Mouse (Mus musculus) layer of hippocampus, adult 2 months (tissue): ENCODE measurements around the gene Gcnt4. TPM values are rescaled to one million over a fixed set of nuclear protein-coding genes. Genes with fewer than 3 reads are reported as not detected.
"Not testable (repeated sequence)": the region's sequence is repeated elsewhere in the genome, so short reads cannot be mapped to it uniquely, and the experiment has no call there.

Experiments used
- DNase-seq, 2 experiments: peaks; one replicate each; pipeline ENCODE4 v3.0.0; 2022; ENCODE audit warnings: low spot score in 2 of 2
- H3K27ac ChIP-seq: fragments of 200-600 bp; 2 replicates; pipeline ENCODE4 v1.8.1; 2022
- H3K4me3 ChIP-seq: fragments of 200-600 bp; 2 replicates; pipeline ENCODE4 v1.8.1; 2022; ENCODE audit warnings: mild to moderate bottlenecking
- CTCF ChIP-seq: fragments of 200-600 bp; conservative IDR thresholded peaks from 2 replicates; pipeline ENCODE4 v1.8.1; 2022; ENCODE audit warnings: antibody characterized with exemption, mild to moderate bottlenecking, moderate library complexity
- long read RNA-seq, 2 experiments: library from polyadenylated mRNA; stranded (forward); transcript quantifications; one replicate each; pipeline ENCODE4 v2.0.0; 2021; ENCODE audit warnings: borderline mapping rate in 2 of 2
- total RNA-seq, 2 experiments: library from RNA; stranded (reverse); gene quantifications; 2 replicates each; pipeline ENCODE4 v1.2.3; 2021

Gene Gcnt4
- total RNA-seq: 1 to 10 TPM; 1.8 to 2.1 TPM
- long read RNA-seq, experiment 1, partial matches to known transcripts: 0 of 1 reads
- long read RNA-seq, experiment 1, other reads (novel, unspliced or antisense): 1 of 1 reads
- long read RNA-seq, experiment 2, partial matches to known transcripts: 0 of 1 reads
- long read RNA-seq, experiment 2, other reads (novel, unspliced or antisense): 1 of 1 reads

GRCm38 (mm10) chr13:96923999-96924961, at the start of gene Gcnt4:
Gcnt4 (plus strand) TSS chr13:96924689.
- peak within 1 kb of the TSS; percentile 82 for H3K4me3 ChIP-seq
- TF ChIP-seq CTCF: no peak
- no peak for DNase-seq
- peak within 1 kb of the TSS; percentile 72 for H3K27ac ChIP-seq

DNA sequence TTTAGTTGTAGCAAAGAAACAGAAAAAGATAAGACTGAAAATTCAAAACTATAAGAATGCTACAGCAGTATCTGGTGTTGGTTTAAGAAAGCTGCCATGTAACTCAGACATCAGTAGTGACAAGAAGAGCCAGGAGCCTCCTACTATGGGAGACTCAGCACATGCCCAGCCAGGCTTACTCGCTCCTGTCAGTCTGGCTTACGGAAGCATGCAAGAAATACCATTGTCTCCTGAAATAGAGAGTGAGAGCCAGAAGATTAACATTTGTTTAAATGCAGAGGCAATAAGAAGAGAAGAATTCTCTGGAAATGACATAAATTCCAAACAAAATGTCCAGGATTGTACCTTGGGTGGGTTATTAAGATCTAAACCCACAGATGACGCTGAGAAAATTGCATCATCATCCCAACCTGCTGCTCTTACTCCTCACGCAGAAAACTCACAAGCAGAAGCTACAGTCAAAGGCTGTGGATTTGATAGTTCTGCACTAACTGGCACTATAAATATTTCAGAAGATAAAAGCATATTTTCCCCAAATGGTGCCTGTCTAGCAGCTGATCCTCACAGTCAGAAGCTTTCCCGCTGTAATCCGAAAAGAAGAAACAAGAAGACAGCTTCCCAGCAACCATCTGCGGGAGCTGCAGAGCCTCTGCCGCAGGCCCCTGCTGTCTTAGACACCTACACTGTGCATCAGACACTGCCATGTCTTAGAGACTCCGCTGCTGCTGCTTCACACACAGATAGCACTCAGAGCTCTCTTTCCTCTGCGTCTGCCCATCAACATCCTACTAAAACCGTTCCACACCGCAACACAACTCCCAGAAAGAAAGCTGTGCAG, 46.0 kb upstream of the Gcnt4 start:
- no peak overlapping the region for H3K4me3 ChIP-seq
- no peak for TF ChIP-seq CTCF
- DNase-seq: peak; percentile 27 to 51
- peak overlapping the region; percentile 19 for H3K27ac ChIP-seq

DNA sequence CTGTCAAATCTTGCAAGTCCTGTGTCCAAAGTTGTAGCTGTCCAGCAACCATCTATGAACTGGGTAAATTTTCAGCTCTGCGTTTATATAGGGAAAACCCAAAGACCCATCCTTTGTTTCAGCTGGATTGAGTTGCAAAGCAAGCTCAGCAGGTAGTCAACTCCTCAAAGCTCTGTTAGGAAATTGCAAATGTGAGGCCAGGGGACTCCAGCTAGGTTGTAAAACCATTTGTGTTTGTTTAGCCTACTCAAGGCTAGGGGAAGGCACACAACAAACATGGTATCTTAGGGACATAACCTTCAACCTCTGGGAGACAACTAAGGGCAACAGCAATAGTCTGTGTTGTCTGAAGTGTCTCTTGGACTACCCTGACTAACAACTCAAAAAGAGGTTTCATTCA, 40.0 kb upstream of the Gcnt4 start:
- no peak for DNase-seq
- H3K4me3 ChIP-seq: no peak overlapping the region
- H3K27ac ChIP-seq: no peak overlapping the region
- TF ChIP-seq CTCF: no peak

GRCm38 (mm10) chr13:96889985-96890384, 34.5 kb upstream of the Gcnt4 start:
- H3K4me3 ChIP-seq: no peak overlapping the region
- TF ChIP-seq CTCF: no peak
- H3K27ac ChIP-seq: no peak overlapping the region
- no peak for DNase-seq

GRCm38 (mm10) chr13:96895144-96895543, 29.3 kb upstream of the Gcnt4 start:
- no peak overlapping the region for H3K4me3 ChIP-seq
- DNase-seq: no peak

GRCm38 (mm10) chr13:96906717-96907116, 17.8 kb upstream of the Gcnt4 start:
- no peak for DNase-seq
- TF ChIP-seq CTCF: no peak
- H3K4me3 ChIP-seq: no peak overlapping the region
- no peak overlapping the region for H3K27ac ChIP-seq

More at GRCm38 (mm10) chr13:96895144-96895543, 29.3 kb upstream of the Gcnt4 start:
- TF ChIP-seq CTCF: no peak
- H3K27ac ChIP-seq: no peak overlapping the region

DNA sequence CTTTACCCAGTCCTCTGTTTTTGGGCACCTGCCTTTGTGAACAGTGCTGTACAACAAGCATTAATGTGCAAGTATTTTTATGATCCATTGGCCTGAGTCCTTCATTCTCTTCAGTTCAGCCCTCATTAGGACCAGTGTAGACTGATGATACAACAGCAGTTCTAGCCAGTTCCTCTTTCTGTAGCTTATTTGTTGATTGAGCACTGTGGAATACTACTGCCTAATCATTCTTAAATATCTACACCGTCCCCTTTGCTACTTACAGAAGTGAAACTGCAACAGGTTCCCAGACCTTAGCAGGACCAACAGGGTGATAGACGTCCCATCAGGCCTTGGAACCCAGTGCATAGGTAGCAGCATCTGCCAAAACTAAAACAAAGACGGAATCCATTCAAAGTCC, 13.3 kb upstream of the Gcnt4 start:
- no peak overlapping the region for H3K4me3 ChIP-seq
- no peak overlapping the region for H3K27ac ChIP-seq
- DNase-seq: no peak
- no peak for TF ChIP-seq CTCF

GRCm38 (mm10) chr13:96923134-96923533, 1.4 kb upstream of the Gcnt4 start:
- DNase-seq, H3K4me3 ChIP-seq, H3K27ac ChIP-seq: not testable (repeated sequence)

DNA sequence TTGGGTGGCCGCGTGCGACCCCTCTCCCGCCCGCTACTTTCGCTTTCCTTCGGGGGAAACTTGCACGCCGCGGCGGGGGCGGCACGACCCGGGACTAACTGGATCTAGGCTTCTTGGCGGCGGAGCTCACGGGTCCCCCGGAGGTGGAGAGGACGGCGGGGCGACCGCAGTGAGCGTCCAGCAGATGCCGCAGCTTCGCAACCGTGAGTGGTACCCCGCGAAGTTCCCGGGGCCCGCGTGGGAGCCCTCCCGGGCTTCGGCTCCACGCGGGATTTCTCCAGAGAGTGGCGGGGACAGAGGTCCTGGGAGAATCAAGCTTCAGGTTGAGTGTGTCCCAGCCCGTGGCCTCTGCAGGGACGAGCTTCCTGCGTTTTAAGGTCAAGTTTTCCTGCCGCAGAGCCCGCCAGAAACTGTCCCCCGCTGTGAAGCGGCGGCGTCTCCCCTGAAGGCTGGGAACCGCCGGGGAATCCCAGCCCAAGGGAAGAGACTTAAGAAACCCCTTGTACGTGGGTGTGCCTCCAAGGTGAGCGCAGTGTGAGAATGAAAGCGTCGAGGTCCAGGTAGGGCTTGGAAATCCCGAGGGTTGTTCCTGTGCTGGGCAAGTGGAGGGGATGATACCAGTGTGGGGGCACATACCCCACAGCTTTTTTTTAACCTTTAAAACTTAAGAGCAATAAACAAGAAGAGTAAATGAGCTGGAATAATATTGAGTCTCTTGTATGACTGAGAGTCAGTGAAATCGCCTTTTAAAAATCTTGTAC, 676 bp downstream of the Gcnt4 start:
- no peak for TF ChIP-seq CTCF
- DNase-seq: no peak
- peak overlapping the region; percentile 72 for H3K27ac ChIP-seq
- H3K4me3 ChIP-seq: peak overlapping the region; percentile 82

DNA sequence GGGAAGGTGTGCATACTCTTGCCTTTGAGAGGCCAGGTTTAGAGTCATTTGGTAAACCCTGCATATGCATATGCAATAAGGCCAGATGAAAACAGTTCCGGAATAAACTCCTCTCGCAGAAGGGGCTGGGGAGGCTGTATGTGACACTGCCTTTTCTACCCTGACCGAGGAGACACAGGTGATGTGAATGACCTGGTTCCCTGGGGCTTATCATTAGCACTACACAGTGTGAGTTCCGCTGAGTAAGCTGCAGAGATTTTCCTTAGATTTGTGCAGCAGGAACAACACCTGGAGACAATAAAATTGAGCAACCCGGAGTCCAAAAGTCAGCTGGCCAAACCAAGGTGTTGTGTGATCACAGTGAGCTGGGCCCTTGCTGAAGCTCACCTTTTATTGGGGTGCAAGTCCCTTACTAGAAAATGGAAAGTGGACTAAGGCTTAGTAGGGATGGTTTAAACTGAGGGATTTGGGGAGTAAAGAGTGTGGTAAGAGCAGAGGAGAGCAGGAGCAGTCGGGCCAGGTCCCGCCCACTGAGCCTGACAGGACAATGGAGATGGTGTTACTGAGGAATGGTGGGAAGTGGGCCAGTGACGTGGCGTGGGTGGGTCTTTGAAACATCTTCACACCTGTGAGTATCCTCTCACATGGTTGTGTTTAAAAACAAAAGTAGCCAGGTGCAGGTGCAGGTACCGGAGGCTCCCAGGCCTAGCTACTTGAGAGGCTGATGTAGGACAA, 1.7 kb downstream of the Gcnt4 start:
- Histone ChIP-seq H3K4me3 (peak overlapping the region; percentile 82), H3K27ac (peak overlapping the region; percentile 72; the same call in 1 of the 2 replicates)
- DNase-seq: no peak
- TF ChIP-seq CTCF: no peak

DNA sequence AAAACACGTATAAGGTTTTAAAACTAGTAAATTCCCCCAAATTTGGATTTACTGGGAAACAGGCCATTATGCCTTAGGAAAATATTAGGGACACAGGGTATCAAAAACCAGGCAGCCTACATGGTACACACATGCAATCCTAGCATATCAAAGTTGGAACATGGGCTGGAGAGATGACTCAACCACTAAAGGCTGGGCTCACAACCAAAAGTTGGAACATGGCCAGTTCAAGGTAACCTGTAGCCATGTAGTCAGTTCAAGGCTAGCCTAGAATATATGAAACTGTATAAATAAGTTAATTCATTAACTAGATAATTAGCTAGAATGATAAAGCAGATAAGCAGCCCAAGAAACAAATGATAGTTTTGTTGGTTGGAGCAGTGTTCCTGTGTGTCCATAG, 3.3 kb downstream of the Gcnt4 start:
- no peak overlapping the region for H3K4me3 ChIP-seq
- DNase-seq: no peak
- H3K27ac ChIP-seq: peak overlapping the region; percentile 67
- no peak for TF ChIP-seq CTCF

- H3K27ac ChIP-seq: peak overlapping the region; percentile 67
These were observed 4.0 kb downstream of the Gcnt4 start for GRCm38 (mm10) chr13:96928432-96929039.

More at GRCm38 (mm10) chr13:96928432-96929039, 4.0 kb downstream of the Gcnt4 start:
- peak in 1 of 2 experiments; percentile 33 for DNase-seq
- no peak overlapping the region for H3K4me3 ChIP-seq
- no peak for TF ChIP-seq CTCF
